Mouse (Mus musculus) megakaryocyte, adult 5-6 weeks (primary cell): ENCODE measurements at regions not wholly inside any gene's neighbourhood (a gene's known extent, or its start where the extent isn't known, plus 50 kb on each side); places are given as distances from the start of the nearest gene placed in this dataset.
"Not testable (repeated sequence)": the region's sequence is repeated elsewhere in the genome, so short reads cannot be mapped to it uniquely, and the experiment has no call there.

Experiments
- ATAC-seq: 2 replicates; pipeline ENCODE4 v1.8.0; 2016; ENCODE audit warnings: mild to moderate bottlenecking, inconsistent platforms; ENCODE audit not compliant: poor library complexity, severe bottlenecking

- ATAC-seq, result not testable (repeated sequence)
Measured at GRCm38 (mm10) chr8:126811358-126811757, 134.3 kb downstream of the Tomm20 start.

- ATAC-seq, result no peak
Measured at GRCm38 (mm10) chr8:126810516-126810915, 135.1 kb downstream of the Tomm20 start.

- no peak for ATAC-seq
Measured at GRCm38 (mm10) chr8:126809321-126809720, 136.3 kb downstream of the Tomm20 start.

- ATAC-seq, result no peak
Measured at GRCm38 (mm10) chr8:126808496-126808895, 137.1 kb downstream of the Tomm20 start.

- ATAC-seq, result peak; percentile 70
Measured at GRCm38 (mm10) chr8:126807171-126807768, 138.4 kb downstream of the Tomm20 start.

GRCm38 (mm10) chr8:126806591-126806990 lies 139.1 kb downstream of the Tomm20 start:
- no peak for ATAC-seq

- no peak for ATAC-seq
Measured at GRCm38 (mm10) chr8:126806181-126806560, 139.5 kb downstream of the Tomm20 start.

GRCm38 (mm10) chr8:126805365-126806180 lies 140.1 kb downstream of the Tomm20 start:
- ATAC-seq, result peak; percentile 65

- peak; percentile 57 for ATAC-seq
Measured at GRCm38 (mm10) chr8:126804115-126804514, 141.5 kb downstream of the Tomm20 start.

- ATAC-seq, result peak; percentile 14
Measured at GRCm38 (mm10) chr8:126802641-126803040, 143.0 kb downstream of the Tomm20 start.

GRCm38 (mm10) chr8:126800976-126801375 lies 144.7 kb downstream of the Tomm20 start:
- no peak for ATAC-seq

- peak; percentile 82 for ATAC-seq
Measured at GRCm38 (mm10) chr8:126797571-126798334, 147.9 kb downstream of the Tomm20 start.

GRCm38 (mm10) chr8:126793657-126794056 lies 152.0 kb downstream of the Tomm20 start:
- ATAC-seq, result no peak

- no peak for ATAC-seq
Measured at GRCm38 (mm10) chr8:126791069-126791468, 154.6 kb downstream of the Tomm20 start.

GRCm38 (mm10) chr8:126790214-126790613 lies 155.4 kb downstream of the Tomm20 start:
- no peak for ATAC-seq

GRCm38 (mm10) chr8:126789076-126789475 lies 156.6 kb downstream of the Tomm20 start:
- ATAC-seq, result peak; percentile 68

- ATAC-seq, result peak; percentile 7; the same call in 1 of the 2 replicates
Measured at GRCm38 (mm10) chr8:126788669-126789068, 157.0 kb downstream of the Tomm20 start.

- ATAC-seq, result no peak
Measured at GRCm38 (mm10) chr8:126787398-126787797, 158.2 kb downstream of the Tomm20 start.

GRCm38 (mm10) chr8:126785211-126785610 lies 160.4 kb downstream of the Tomm20 start:
- ATAC-seq, result no peak

- ATAC-seq, result no peak
Measured at GRCm38 (mm10) chr8:126784604-126785003, 161.0 kb downstream of the Tomm20 start.

- no peak for ATAC-seq
Measured at GRCm38 (mm10) chr8:126783703-126784440, 161.8 kb downstream of the Tomm20 start.
